Mouse (Mus musculus) liver, adult 2 months (tissue): ENCODE results near the gene Epdr1. TPM values are rescaled to one million over a fixed set of nuclear protein-coding genes. Genes with fewer than 3 reads are reported as not detected.
"Not testable (repeated sequence)": the region's sequence is repeated elsewhere in the genome, so short reads cannot be mapped to it uniquely, and the experiment has no call there.

ENCODE experiments used
- DNase-seq: peaks from one replicate; pipeline ENCODE4 v3.0.0-alpha.2; 2011; ENCODE audit warnings: low read depth, low spot score; ENCODE audit errors: extremely low read depth
- H3K27ac ChIP-seq: fragments of 200-500 bp; replicated peaks from 2 replicates; pipeline ENCODE4 v1.5.1; 2012; ENCODE audit warnings: low read depth, mild to moderate bottlenecking, control low read depth, inconsistent platforms, low read length; ENCODE audit not compliant: insufficient read depth
- H3K27me3 ChIP-seq: fragments of 200-500 bp; 2 replicates; pipeline ENCODE4 v1.6.1; 2012; ENCODE audit warnings: mild to moderate bottlenecking, moderate library complexity, low read length, inconsistent platforms; ENCODE audit not compliant: control insufficient read depth, insufficient read depth
- H3K36me3 ChIP-seq: fragments of 200-500 bp; 2 replicates; pipeline ENCODE4 v1.6.1; 2012; ENCODE audit warnings: low read length, inconsistent platforms; ENCODE audit not compliant: control insufficient read depth, insufficient read depth
- H3K4me1 ChIP-seq: fragments of 200-500 bp; 2 replicates; pipeline ENCODE4 v1.6.1; 2011; ENCODE audit warnings: low read length; ENCODE audit not compliant: control insufficient read depth, insufficient read depth
- H3K4me3 ChIP-seq: fragments of 200-500 bp; 2 replicates; pipeline ENCODE4 v1.5.1; 2011; ENCODE audit warnings: low read depth, mild to moderate bottlenecking, control low read depth, low read length, moderate library complexity; ENCODE audit not compliant: insufficient read depth
- H3K79me2 ChIP-seq: fragments of 200-500 bp; 2 replicates; pipeline ENCODE4 v1.6.1; 2012; ENCODE audit warnings: inconsistent platforms, mild to moderate bottlenecking, low read length, moderate library complexity; ENCODE audit not compliant: control insufficient read depth, insufficient read depth
- H3K9ac ChIP-seq: fragments of 200-500 bp; 2 replicates; pipeline ENCODE4 v1.6.1; 2012; ENCODE audit warnings: low read depth, mild to moderate bottlenecking, control low read depth, inconsistent platforms, low read length
- CTCF ChIP-seq: fragments of 200-500 bp; IDR thresholded peaks from 2 replicates; pipeline ENCODE4 v1.5.1; 2011; ENCODE audit warnings: low read depth, low read length, control low read depth
- POLR2A ChIP-seq: fragments of 200-500 bp; IDR thresholded peaks from 2 replicates; pipeline ENCODE4 v1.6.1; 2011; ENCODE audit warnings: low read length, control low read depth; ENCODE audit not compliant: insufficient read depth; ENCODE audit errors: extremely low read depth
- WGBS: fragments of 180-500 bp; shearing (Covaris S2); methylation state at CpG from one replicate; pipeline ENCODE4 v1.1.7; 2018; 5-methylcytosine and 5-hydroxymethylcytosine counted together
- polyA plus RNA-seq: library from polyadenylated mRNA; depleted of rRNA; stranded (reverse); fragments of >200 nt; gene quantifications from 2 replicates; pipeline ENCODE4 v1.2.3, GENCODE M21; 2012
- total RNA-seq: library from RNA; depleted of rRNA; stranded (reverse); fragments of >200 nt; gene quantifications from 2 replicates; pipeline ENCODE4 v1.2.3, GENCODE M21; 2014

Epdr1 gene
- total and polyA plus RNA-seq, 2 experiments: 0.65 to 0.80 TPM

DNA sequence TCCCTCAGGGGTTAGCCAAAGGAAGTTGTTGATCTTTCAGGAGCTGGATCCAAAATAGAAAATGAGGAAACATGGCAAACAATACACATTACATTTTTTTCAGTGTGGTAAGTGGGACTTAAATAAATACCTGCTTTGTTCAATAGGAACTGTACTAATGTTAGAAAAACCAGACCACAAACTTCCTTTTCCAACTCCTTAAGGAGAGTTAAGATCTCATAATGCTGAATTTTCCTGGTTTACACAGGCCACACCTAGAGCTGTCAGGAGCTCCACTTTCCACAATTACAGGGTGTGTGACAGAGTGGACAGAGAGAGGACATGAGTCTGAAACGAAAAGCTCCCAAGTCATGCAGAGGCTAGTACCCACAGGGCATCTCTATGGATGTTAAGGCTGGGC lies 16.0 kb downstream of the Epdr1 start:
- Histone ChIP-seq H3K79me2 (no peaks in the 10 kb centered on the region), H3K27me3 (no peaks in the 10 kb centered on the region), H3K4me3 (no peak overlapping the region), H3K36me3 (no peaks in the 10 kb centered on the region), H3K4me1 (no peaks in the 10 kb centered on the region), H3K9ac (no peak overlapping the region), H3K27ac (no peak overlapping the region)
- TF ChIP-seq CTCF (no peak), POLR2A (no peak)
- 64% methylated on average over 1 of the region's 1 CpGs for WGBS
- no peak for DNase-seq

DNA sequence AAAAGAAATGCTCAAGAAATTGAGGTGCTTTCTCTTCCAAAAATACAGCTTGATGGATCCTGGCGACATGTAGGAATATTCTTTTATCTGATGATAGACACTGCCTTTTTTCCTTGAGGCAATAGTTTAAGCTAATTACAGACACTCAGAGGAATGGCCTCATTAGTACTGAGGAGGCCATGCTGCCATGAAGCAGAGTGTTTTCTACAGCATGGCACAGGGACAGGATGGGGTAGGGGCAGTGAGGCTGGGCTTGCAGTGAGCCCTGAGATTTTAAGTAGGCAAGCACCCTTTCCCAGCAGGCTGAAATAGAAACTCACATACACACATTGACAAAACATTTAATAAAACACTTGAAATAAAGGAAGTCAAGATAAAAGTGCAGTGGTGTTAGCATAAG lies 17.2 kb downstream of the Epdr1 start:
- WGBS: 87% methylated on average over 1 of the region's 1 CpGs
- no peak overlapping the region for H3K27ac ChIP-seq
- H3K4me1 ChIP-seq: no peaks in the 10 kb centered on the region
- DNase-seq: no peak
- H3K79me2 ChIP-seq: no peaks in the 10 kb centered on the region
- no peak overlapping the region for H3K9ac ChIP-seq
- H3K4me3 ChIP-seq: no peak overlapping the region
- TF ChIP-seq POLR2A (no peak), CTCF (no peak)
- H3K27me3 ChIP-seq: no peaks in the 10 kb centered on the region
- no peaks in the 10 kb centered on the region for H3K36me3 ChIP-seq

DNA sequence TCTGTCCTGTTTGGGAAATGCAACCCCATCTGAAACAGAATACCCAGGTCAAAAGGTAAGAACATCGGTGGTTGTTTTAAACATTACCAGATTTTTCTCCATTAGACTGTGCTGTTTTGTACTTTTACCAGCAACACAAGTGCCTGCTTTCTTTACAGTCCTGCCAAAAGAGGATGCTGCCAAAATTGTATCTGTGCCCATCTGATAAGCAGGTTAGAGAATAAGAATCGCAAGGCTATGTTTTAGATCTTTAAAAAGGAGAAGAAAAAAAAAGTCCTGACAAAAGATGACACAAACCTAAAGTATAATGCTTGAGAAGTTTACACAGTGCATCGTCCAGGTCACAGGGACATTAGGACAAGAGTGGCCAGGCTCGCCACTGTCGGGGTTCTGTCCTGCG lies 20.5 kb downstream of the Epdr1 start:
- Histone ChIP-seq H3K79me2 (no peaks in the 10 kb centered on the region), H3K27me3 (no peaks in the 10 kb centered on the region), H3K36me3 (no peaks in the 10 kb centered on the region), H3K4me3 (no peak overlapping the region), H3K9ac (no peak overlapping the region), H3K4me1 (no peaks in the 10 kb centered on the region), H3K27ac (no peak overlapping the region)
- TF ChIP-seq POLR2A: no peak
- TF ChIP-seq CTCF: no peak
- peak; percentile 25 for DNase-seq
- 63% methylated on average over 6 of the region's 6 CpGs for WGBS

- DNase-seq: no peak
- no peaks in the 10 kb centered on the region for H3K79me2 ChIP-seq
- H3K27ac ChIP-seq: no peak overlapping the region
- H3K4me3 ChIP-seq: no peak overlapping the region
- no peaks in the 10 kb centered on the region for H3K36me3 ChIP-seq
- H3K4me1 ChIP-seq: no peaks in the 10 kb centered on the region
- no peaks in the 10 kb centered on the region for H3K27me3 ChIP-seq
- 92% methylated on average over 1 of the region's 1 CpGs for WGBS
- no peak overlapping the region for H3K9ac ChIP-seq
- TF ChIP-seq POLR2A: no peak
Observed at GRCm38 (mm10) chr13:19595141-19595540, 24.6 kb downstream of the Epdr1 start.

- Histone ChIP-seq H3K27me3 (no peaks in the 10 kb centered on the region), H3K79me2 (no peaks in the 10 kb centered on the region), H3K27ac (no peak overlapping the region), H3K36me3 (no peaks in the 10 kb centered on the region), H3K4me1 (no peaks in the 10 kb centered on the region), H3K9ac (no peak overlapping the region), H3K4me3 (no peak overlapping the region)
- TF ChIP-seq POLR2A (no peak), CTCF (no peak)
- 77% methylated on average over 3 of the region's 3 CpGs for WGBS
- DNase-seq: no peak
Observed at GRCm38 (mm10) chr13:19590996-19591759, 28.5 kb downstream of the Epdr1 start.

DNA sequence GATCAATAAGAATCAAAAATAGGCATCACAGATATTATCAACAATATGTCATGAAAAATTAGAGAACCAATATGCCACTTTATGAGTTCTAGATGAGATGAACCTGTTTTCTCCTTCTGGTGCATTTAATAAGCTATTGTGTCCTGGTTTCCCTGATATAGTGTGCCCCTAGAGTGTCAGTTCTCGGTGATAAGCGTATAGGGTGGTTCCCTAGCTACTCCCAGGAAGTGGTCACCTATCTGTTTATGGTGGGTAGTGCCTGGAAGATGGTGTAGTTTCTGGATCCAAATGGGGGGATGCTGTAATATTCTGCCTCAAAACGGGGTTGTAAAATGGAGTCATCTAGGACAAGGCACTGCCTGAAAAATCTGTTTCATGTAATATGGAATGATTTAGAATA lies 43.8 kb downstream of the Epdr1 start:
- Histone ChIP-seq H3K79me2 (no peaks in the 10 kb centered on the region), H3K9ac (no peak overlapping the region), H3K4me3 (no peak overlapping the region), H3K27me3 (no peaks in the 10 kb centered on the region), H3K4me1 (no peaks in the 10 kb centered on the region), H3K27ac (no peak overlapping the region), H3K36me3 (no peaks in the 10 kb centered on the region)
- 83% methylated on average over 3 of the region's 3 CpGs for WGBS
- TF ChIP-seq POLR2A (no peak), CTCF (no peak)
- DNase-seq: no peak

DNA sequence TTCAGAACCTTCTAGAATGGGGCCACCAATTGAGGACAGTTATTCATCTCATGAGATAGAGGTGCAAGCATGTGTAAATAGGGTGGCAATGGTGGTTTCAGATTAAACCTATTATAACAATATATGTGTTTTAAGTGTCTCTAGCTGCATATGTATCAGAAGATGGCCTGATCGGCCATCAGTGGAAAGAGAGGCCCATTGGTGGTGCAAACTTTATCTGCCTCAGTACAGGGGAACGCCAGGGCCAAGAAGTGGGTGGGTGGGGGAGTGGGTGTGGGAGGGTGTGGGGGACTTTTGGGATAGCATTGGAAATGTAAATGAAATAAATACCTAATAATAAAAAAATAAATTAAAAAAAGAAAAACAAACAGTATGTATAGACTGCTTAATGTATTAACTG lies 45.0 kb downstream of the Epdr1 start:
- not testable (repeated sequence) for H3K9ac ChIP-seq, DNase-seq, H3K36me3 ChIP-seq, H3K79me2 ChIP-seq, H3K4me1 ChIP-seq, H3K27ac ChIP-seq, H3K27me3 ChIP-seq, H3K4me3 ChIP-seq
- 80% methylated on average over 2 of the region's 2 CpGs for WGBS

GRCm38 (mm10) chr13:19570166-19570565 lies 49.6 kb downstream of the Epdr1 start:
- not testable (repeated sequence) for H3K79me2 ChIP-seq, H3K9ac ChIP-seq, DNase-seq, H3K27ac ChIP-seq, H3K4me3 ChIP-seq, H3K36me3 ChIP-seq, H3K27me3 ChIP-seq, H3K4me1 ChIP-seq
